Mouse (Mus musculus) c-Kit-positive CD71-negative TER-119-negative erythroid progenitor cells, embryonic 14.5 days (primary cell): ENCODE measurements around the gene H2al1b.
"Not testable (repeated sequence)": the region's sequence is repeated elsewhere in the genome, so short reads cannot be mapped to it uniquely, and the experiment has no call there.

Experiments used
- DNase-seq: peaks from one replicate; pipeline ENCODE4 v3.0.0-alpha.2; 2013; ENCODE audit warnings: low read depth

H2al1b gene

GRCm38 (mm10) chrX:11302132-11302531, at the start of gene H2al1b:
H2al1b (plus strand) TSS chrX:11302432.
- DNase-seq: not testable (repeated sequence)

- no peak for DNase-seq
Measured at GRCm38 (mm10) chrX:11254062-11254461, 48.2 kb upstream of the H2al1b start.

GRCm38 (mm10) chrX:11254521-11255207, 47.6 kb upstream of the H2al1b start:
- DNase-seq: no peak

GRCm38 (mm10) chrX:11255564-11256360, 46.5 kb upstream of the H2al1b start:
- DNase-seq: no peak

GRCm38 (mm10) chrX:11264918-11265317, 37.3 kb upstream of the H2al1b start:
- DNase-seq: no peak

- DNase-seq: no peak
Measured at GRCm38 (mm10) chrX:11267791-11268190, 34.4 kb upstream of the H2al1b start.

- no peak for DNase-seq
Measured at GRCm38 (mm10) chrX:11269074-11269473, 33.2 kb upstream of the H2al1b start.

- DNase-seq: no peak
Measured at GRCm38 (mm10) chrX:11273190-11273589, 29.0 kb upstream of the H2al1b start.

- DNase-seq: no peak
Measured at GRCm38 (mm10) chrX:11277083-11277482, 25.1 kb upstream of the H2al1b start.

- DNase-seq: no peak
Measured at GRCm38 (mm10) chrX:11280741-11281140, 21.5 kb upstream of the H2al1b start.

- no peak for DNase-seq
Measured at GRCm38 (mm10) chrX:11288306-11288882, 13.8 kb upstream of the H2al1b start.

- no peak for DNase-seq
Measured at GRCm38 (mm10) chrX:11289244-11289643, 13.0 kb upstream of the H2al1b start.

- DNase-seq: not testable (repeated sequence)
Measured at GRCm38 (mm10) chrX:11298957-11299356, 3.3 kb upstream of the H2al1b start, which contains the start of gene H2al1a. H2al1a (plus strand) TSS chrX:11299257.

GRCm38 (mm10) chrX:11305355-11305754, 3.1 kb downstream of the H2al1b start, which contains the start of gene H2al1c:
H2al1c (plus strand) TSS chrX:11305655.
- not testable (repeated sequence) for DNase-seq

GRCm38 (mm10) chrX:11308524-11308923, 6.3 kb downstream of the H2al1b start, which contains the start of gene H2al1d:
H2al1d (plus strand) TSS chrX:11308824.
- DNase-seq: not testable (repeated sequence)

- not testable (repeated sequence) for DNase-seq
Measured at GRCm38 (mm10) chrX:11311634-11312033, 9.4 kb downstream of the H2al1b start, which contains the start of gene H2al1e. H2al1e (plus strand) TSS chrX:11311934.

GRCm38 (mm10) chrX:11314858-11315257, 12.6 kb downstream of the H2al1b start, which contains the start of gene H2al1f:
H2al1f (plus strand) TSS chrX:11315158.
- DNase-seq: not testable (repeated sequence)

- DNase-seq: not testable (repeated sequence)
Measured at GRCm38 (mm10) chrX:11317956-11318355, 15.7 kb downstream of the H2al1b start, which contains the start of gene H2al1g. H2al1g (plus strand) TSS chrX:11318256.

GRCm38 (mm10) chrX:11321192-11321591, 19.0 kb downstream of the H2al1b start, which contains the start of gene H2al1h:
H2al1h (plus strand) TSS chrX:11321492.
- DNase-seq: not testable (repeated sequence)

GRCm38 (mm10) chrX:11324359-11324758, 22.1 kb downstream of the H2al1b start, which contains the start of gene H2al1i:
H2al1i (plus strand) TSS chrX:11324659.
- not testable (repeated sequence) for DNase-seq

GRCm38 (mm10) chrX:11327522-11327921, 25.3 kb downstream of the H2al1b start, which contains the start of gene H2al1j:
H2al1j (plus strand) TSS chrX:11327822.
- not testable (repeated sequence) for DNase-seq

- no peak for DNase-seq
Measured at GRCm38 (mm10) chrX:11345762-11346161, 43.5 kb downstream of the H2al1b start.
